Mouse (Mus musculus) heart, postnatal 0 days (tissue): ENCODE data around the gene Ephb2.

Source experiments
- CTCF ChIP-seq: IDR thresholded peaks from 2 replicates; pipeline ENCODE4 v1.5.1; 2016; ENCODE audit warnings: antibody characterized with exemption, control low read depth, low read depth
- EP300 ChIP-seq: IDR thresholded peaks from 2 replicates; pipeline ENCODE4 v1.6.1; 2016; ENCODE audit warnings: antibody characterized with exemption, low read depth

DNA sequence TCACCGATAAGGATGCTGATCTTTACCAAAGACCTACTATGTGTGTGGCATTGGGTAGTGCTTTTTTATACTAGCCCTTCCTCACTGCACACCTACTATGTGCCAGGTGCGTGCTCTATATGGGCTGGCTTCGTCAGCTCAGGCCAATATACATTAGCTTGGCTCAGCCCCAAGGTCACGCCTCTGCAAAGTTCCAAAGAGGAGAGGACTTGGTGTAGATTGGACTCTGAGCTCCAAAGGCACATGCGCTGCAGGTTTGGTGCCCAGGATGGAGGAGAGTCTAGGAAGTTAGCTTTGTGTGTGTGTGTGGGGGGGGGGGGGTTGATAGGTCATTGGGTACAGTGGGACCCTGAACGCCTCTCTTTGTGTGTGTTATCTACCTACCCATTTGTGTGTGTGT lies 32.6 kb upstream of the Ephb2 start:
- TF ChIP-seq CTCF: no peak
- TF ChIP-seq EP300: no peak
